Mouse (Mus musculus) midbrain, postnatal 0 days (tissue): Measurements from ENCODE around the gene Tfb1m. TPM values are rescaled to one million over a fixed set of nuclear protein-coding genes. Genes with fewer than 3 reads are reported as not detected.

Source experiments
- ATAC-seq: fragments of 200-750 bp; cut with Nextera tagmentation; 2 replicates; pipeline ENCODE4 v1.8.0; 2017; ENCODE audit warnings: moderate number of reproducible peaks, mild to moderate bottlenecking, moderate TSS enrichment, moderate library complexity; ENCODE audit not compliant: low FRiP score
- DNase-seq: peaks from one replicate; pipeline ENCODE4 v3.0.0-alpha.2; 2015; ENCODE audit warnings: low spot score
- H3K27ac ChIP-seq: fragments of 300-500 bp; sonication (generic); 2 replicates; pipeline ENCODE4 v1.5.1; 2014; ENCODE audit warnings: low read depth, mild to moderate bottlenecking, low read length, mixed read lengths
- H3K27me3 ChIP-seq: fragments of 300-500 bp; sonication (generic); 2 replicates; pipeline ENCODE4 v1.6.1; 2014; ENCODE audit warnings: low read length, control low read depth, mixed read lengths; ENCODE audit not compliant: insufficient read depth
- H3K36me3 ChIP-seq: fragments of 300-500 bp; sonication (generic); 2 replicates; pipeline ENCODE4 v1.6.1; 2014; ENCODE audit warnings: low read length, control low read depth, mixed read lengths; ENCODE audit not compliant: insufficient read depth
- H3K4me1 ChIP-seq: fragments of 300-500 bp; sonication (generic); 2 replicates; pipeline ENCODE4 v1.6.1; 2014; ENCODE audit warnings: mild to moderate bottlenecking, control low read depth, antibody characterized with exemption, low read length, mixed read lengths; ENCODE audit not compliant: insufficient read depth
- H3K4me2 ChIP-seq: fragments of 300-500 bp; sonication (generic); 2 replicates; pipeline ENCODE4 v1.6.1; 2014; ENCODE audit warnings: low read depth, mild to moderate bottlenecking, low read length, mixed read lengths; ENCODE audit not compliant: poor library complexity, severe bottlenecking
- H3K4me3 ChIP-seq: fragments of 300-500 bp; sonication (generic); 2 replicates; pipeline ENCODE4 v1.5.1; 2014; ENCODE audit warnings: low read depth, mild to moderate bottlenecking, low read length, moderate library complexity
- H3K9ac ChIP-seq: fragments of 300-500 bp; sonication (generic); replicated peaks from 2 replicates; pipeline ENCODE4 v1.6.1; 2014; ENCODE audit warnings: mild to moderate bottlenecking, low read length, moderate library complexity, mixed read lengths; ENCODE audit not compliant: poor library complexity, severe bottlenecking
- H3K9me3 ChIP-seq: fragments of 300-500 bp; sonication (generic); 2 replicates; pipeline ENCODE4 v1.6.1; 2016; ENCODE audit warnings: low read length, control low read depth
- CTCF ChIP-seq: IDR thresholded peaks from 2 replicates; pipeline ENCODE4 v1.5.1; 2016; ENCODE audit warnings: antibody characterized with exemption, mild to moderate bottlenecking
- WGBS: fragments of 180-500 bp; shearing (Covaris S2); extraction: QIAGEN DNeasy Blood & Tissue Kit; methylation state at CpG from one replicate; pipeline ENCODE4 v1.1.7; 2014; 5-methylcytosine and 5-hydroxymethylcytosine counted together
- polyA plus RNA-seq: library from polyadenylated mRNA; unstranded; fragments of >200 nt; fragmentation: Nextera tagmentation; extraction: Ambion mirVana; gene quantifications from 2 replicates; pipeline ENCODE4 v1.2.1, GENCODE M21; 2015
- total RNA-seq: library from RNA; depleted of rRNA; stranded (reverse); fragments of >200 nt; gene quantifications from 2 replicates; pipeline ENCODE4 v1.2.3, GENCODE M21; 2014

Tfb1m gene
- total and polyA plus RNA-seq, 2 experiments from 2014 or later, result 8.7 to 12.4 TPM

DNA sequence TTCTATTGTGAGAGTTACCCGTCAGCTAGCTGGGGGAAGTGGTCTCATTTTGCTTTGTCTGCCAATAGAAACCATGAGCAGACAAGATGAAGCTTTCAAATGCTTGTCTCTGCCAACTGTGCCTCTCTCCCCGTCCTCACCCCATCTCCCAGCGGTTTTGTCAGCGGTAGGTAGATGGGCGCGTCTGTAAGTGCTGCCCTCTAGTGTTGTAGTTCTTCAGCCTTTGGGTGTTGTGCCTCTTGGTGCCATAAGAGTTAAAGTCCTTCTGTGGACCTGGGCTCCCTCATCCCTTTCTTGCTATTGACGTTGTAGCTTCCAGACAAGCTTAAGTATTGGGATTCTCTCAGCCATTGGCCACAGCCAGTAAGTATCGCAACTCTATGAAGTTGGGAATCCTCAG, 4.8 kb upstream of the Tfb1m start:
- 65% methylated on average over 8 of the region's 8 CpGs for WGBS
- peak; percentile 27; the same call in 1 of the 2 replicates for TF ChIP-seq CTCF
- ATAC-seq, result no peak

GRCm38 (mm10) chr17:3560534-3560933, 3.0 kb upstream of the Tfb1m start:
- no peak overlapping the region for H3K4me3 ChIP-seq
- ATAC-seq, result no peak
- H3K9ac ChIP-seq, result no peak overlapping the region
- peak; percentile 65 for TF ChIP-seq CTCF
- H3K9me3 ChIP-seq, result no peaks in the 10 kb centered on the region
- H3K4me1 ChIP-seq, result 0 out of 2 replicates have a peak, but pooled peaks cover 2% of the 10 kb centered on the region
- H3K36me3 ChIP-seq, result no peaks in the 10 kb centered on the region
- H3K4me2 ChIP-seq, result no peak overlapping the region
- H3K27ac ChIP-seq, result no peak overlapping the region
- 62% methylated on average over 3 of the region's 3 CpGs for WGBS
- no peaks in the 10 kb centered on the region for H3K27me3 ChIP-seq
- peak; percentile 25 for DNase-seq

More for the DNA sequence above, 4.8 kb upstream of the Tfb1m start:
- H3K9me3 ChIP-seq, result no peaks in the 10 kb centered on the region
- no peaks in the 10 kb centered on the region for H3K36me3 ChIP-seq
- H3K27me3 ChIP-seq, result no peaks in the 10 kb centered on the region
- no peak overlapping the region for H3K27ac ChIP-seq
- H3K4me1 ChIP-seq, result no peaks in the 10 kb centered on the region
- no peak overlapping the region for H3K9ac ChIP-seq
- H3K4me2 ChIP-seq, result no peak overlapping the region
- no peak for DNase-seq
- no peak overlapping the region for H3K4me3 ChIP-seq

- WGBS, result 75% methylated on average over 9 of the region's 9 CpGs
- H3K4me3 ChIP-seq, result peak overlapping the region; percentile 56
- H3K4me1 ChIP-seq, result 0 out of 2 replicates have a peak, but pooled peaks cover 2% of the 10 kb centered on the region
- H3K36me3 ChIP-seq, result no peaks in the 10 kb centered on the region
- no peak overlapping the region for H3K9ac ChIP-seq
- no peaks in the 10 kb centered on the region for H3K27me3 ChIP-seq
- DNase-seq, result no peak
- no peak for ATAC-seq
- H3K9me3 ChIP-seq, result no peaks in the 10 kb centered on the region
- H3K4me2 ChIP-seq, result peak overlapping the region; percentile 66
- H3K27ac ChIP-seq, result no peak overlapping the region; the same call in 1 of the 2 replicates
- TF ChIP-seq CTCF, result no peak
These were observed 832 bp upstream of the Tfb1m start for GRCm38 (mm10) chr17:3558356-3558870.

DNA sequence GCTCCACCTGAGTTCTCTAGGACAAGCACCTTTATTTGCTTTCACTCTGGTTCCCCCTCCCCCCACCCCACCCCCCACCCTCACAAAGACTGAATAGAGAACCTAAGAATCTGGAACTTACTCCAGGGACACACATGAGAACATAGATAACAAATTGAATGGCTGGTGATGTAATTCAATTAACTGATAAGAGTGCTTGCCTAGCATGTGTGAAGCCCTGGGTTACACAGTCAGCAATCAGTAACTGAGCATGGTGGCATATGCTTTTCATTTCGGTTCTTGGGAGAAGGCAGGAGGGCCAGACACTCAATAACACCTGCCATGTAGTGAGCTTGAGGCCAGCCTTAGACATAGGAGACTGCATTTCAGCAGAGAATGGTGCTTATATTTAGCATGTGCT, 1.3 kb downstream of the Tfb1m start:
- no peak overlapping the region for H3K4me2 ChIP-seq
- H3K27me3 ChIP-seq, result no peaks in the 10 kb centered on the region
- H3K4me1 ChIP-seq, result 0 out of 2 replicates have a peak, but pooled peaks cover 2% of the 10 kb centered on the region
- H3K27ac ChIP-seq, result no peak overlapping the region
- ATAC-seq (no peak), DNase-seq (no peak)
- no peaks in the 10 kb centered on the region for H3K36me3 ChIP-seq
- TF ChIP-seq CTCF, result no peak
- no peak overlapping the region for H3K4me3 ChIP-seq
- H3K9me3 ChIP-seq, result no peaks in the 10 kb centered on the region
- 83% methylated on average over 1 of the region's 1 CpGs for WGBS
- H3K9ac ChIP-seq, result no peak overlapping the region

DNA sequence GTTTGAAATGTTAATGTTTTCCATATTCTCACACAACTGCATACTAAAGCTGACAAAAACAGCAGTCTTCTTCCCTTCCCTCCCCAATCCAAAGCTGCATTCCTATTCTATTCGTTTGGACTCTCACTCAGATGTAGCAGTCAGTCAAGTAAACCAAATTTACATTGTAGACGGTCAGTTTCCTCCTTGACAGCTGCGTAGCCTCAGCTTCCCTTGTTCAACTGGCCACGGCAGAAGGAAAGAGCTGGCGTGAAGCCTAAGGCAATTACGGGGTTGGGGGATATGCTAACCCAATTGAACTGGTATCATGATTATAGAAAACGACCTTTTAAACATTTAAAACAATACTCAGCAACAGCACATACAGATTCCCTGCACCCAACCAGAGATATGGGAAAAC, 9.9 kb downstream of the Tfb1m start:
- no peaks in the 10 kb centered on the region for H3K9me3 ChIP-seq
- ATAC-seq (no peak), DNase-seq (no peak)
- H3K4me3 ChIP-seq, result no peak overlapping the region
- no peaks in the 10 kb centered on the region for H3K36me3 ChIP-seq
- no peak overlapping the region for H3K27ac ChIP-seq
- no peaks in the 10 kb centered on the region for H3K4me1 ChIP-seq
- TF ChIP-seq CTCF, result no peak
- H3K9ac ChIP-seq, result no peak overlapping the region
- no peak overlapping the region for H3K4me2 ChIP-seq
- 58% methylated on average over 7 of the region's 7 CpGs for WGBS
- H3K27me3 ChIP-seq, result no peaks in the 10 kb centered on the region

- H3K27me3 ChIP-seq, result no peaks in the 10 kb centered on the region
- no peaks in the 10 kb centered on the region for H3K4me1 ChIP-seq
- ATAC-seq, result no peak
- H3K4me2 ChIP-seq, result no peak overlapping the region
- peaks cover 8% of the 10 kb centered on the region; the same call in 1 of the 2 replicates for H3K36me3 ChIP-seq
- no peak for TF ChIP-seq CTCF
- H3K27ac ChIP-seq, result no peak overlapping the region
- WGBS, result 87% methylated on average over 5 of the region's 5 CpGs
- H3K9ac ChIP-seq, result no peak overlapping the region
- no peaks in the 10 kb centered on the region for H3K9me3 ChIP-seq
- no peak overlapping the region for H3K4me3 ChIP-seq
- no peak for DNase-seq
These were observed 16.5 kb downstream of the Tfb1m start for GRCm38 (mm10) chr17:3541033-3541432.
